Mouse (Mus musculus) liver, embryonic 16.5 days (tissue): ENCODE results near the gene Pcolce2. TPM values are rescaled to one million over a fixed set of nuclear protein-coding genes. Genes with fewer than 3 reads are reported as not detected.

Experiments
- ATAC-seq: fragments of 200-750 bp; cut with Nextera tagmentation; 2 replicates; pipeline ENCODE4 v1.8.0; 2017; ENCODE audit warnings: low read depth, mild to moderate bottlenecking, moderate number of reproducible peaks, moderate library complexity
- H3K27ac ChIP-seq: fragments of 300-500 bp; sonication (generic); 2 replicates; pipeline ENCODE4 v1.5.1; 2014; ENCODE audit warnings: mild to moderate bottlenecking, low read length
- H3K27me3 ChIP-seq: fragments of 300-500 bp; sonication (generic); 2 replicates; pipeline ENCODE4 v1.6.1; 2014; ENCODE audit warnings: low read depth, low read length, mixed read lengths; ENCODE audit not compliant: control insufficient read depth, insufficient read depth
- H3K36me3 ChIP-seq: fragments of 300-500 bp; sonication (generic); 2 replicates; pipeline ENCODE4 v1.6.1; 2014; ENCODE audit warnings: mild to moderate bottlenecking; ENCODE audit not compliant: control insufficient read depth, insufficient read depth
- H3K4me1 ChIP-seq: fragments of 300-500 bp; sonication (generic); 2 replicates; pipeline ENCODE4 v1.6.1; 2014; ENCODE audit warnings: low read depth, low read length, mixed read lengths; ENCODE audit not compliant: control insufficient read depth
- H3K4me2 ChIP-seq: fragments of 300-500 bp; sonication (generic); 2 replicates; pipeline ENCODE4 v1.6.1; 2014; ENCODE audit warnings: low read depth, low read length, mixed read lengths
- H3K4me3 ChIP-seq: fragments of 300-500 bp; sonication (generic); 2 replicates; pipeline ENCODE4 v1.5.1; 2014; ENCODE audit warnings: low read depth, mild to moderate bottlenecking, low read length
- H3K9ac ChIP-seq: fragments of 300-500 bp; sonication (generic); 2 replicates; pipeline ENCODE4 v1.6.1; 2014; ENCODE audit warnings: low read depth, low read length
- H3K9me3 ChIP-seq: fragments of 300-500 bp; sonication (generic); replicated peaks from 2 replicates; pipeline ENCODE4 v1.6.1; 2016; ENCODE audit warnings: low read length; ENCODE audit not compliant: control insufficient read depth
- WGBS: fragments of 180-500 bp; shearing (Covaris S2); extraction: QIAGEN DNeasy Blood & Tissue Kit; methylation state at CpG from one replicate; pipeline ENCODE4 v1.1.7; 2014; ENCODE audit not compliant: insufficient replicate concordance; 5-methylcytosine and 5-hydroxymethylcytosine counted together
- polyA plus RNA-seq: library from polyadenylated mRNA; unstranded; fragments of >200 nt; fragmentation: Nextera tagmentation; extraction: Ambion mirVana; gene quantifications from 2 replicates; pipeline ENCODE4 v1.2.1, GENCODE M21; 2015

Gene Pcolce2
- polyA plus RNA-seq, 1 experiment from 2014 or later: 7.0 TPM

DNA sequence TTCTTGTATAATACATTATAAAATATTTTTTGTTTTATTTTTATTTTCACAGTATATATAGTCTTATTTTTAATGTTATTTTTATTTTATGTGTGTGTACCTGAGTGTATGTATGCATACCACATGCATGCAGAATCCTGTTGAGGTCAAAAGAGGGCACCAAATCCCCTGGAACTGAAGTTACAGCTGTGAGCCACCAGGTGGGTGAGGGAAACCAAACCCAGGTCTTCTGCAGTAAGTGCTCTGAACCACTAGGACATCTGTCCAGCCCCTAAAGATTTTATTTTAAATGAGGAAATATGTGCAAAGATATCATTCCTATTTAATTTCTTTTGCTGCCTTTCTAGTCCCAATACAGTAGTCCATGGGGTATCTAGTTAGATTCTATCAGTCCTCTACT is 71.5 kb downstream of the Pcolce2 start:
- ATAC-seq: no peak
- no peak overlapping the region for H3K9ac ChIP-seq
- H3K9me3 ChIP-seq: no peaks in the 10 kb centered on the region
- no peaks in the 10 kb centered on the region for H3K4me1 ChIP-seq
- H3K4me2 ChIP-seq: no peak overlapping the region
- no peak overlapping the region for H3K27ac ChIP-seq
- no peak overlapping the region for H3K4me3 ChIP-seq
- H3K36me3 ChIP-seq: no peaks in the 10 kb centered on the region
- H3K27me3 ChIP-seq: no peaks in the 10 kb centered on the region

DNA sequence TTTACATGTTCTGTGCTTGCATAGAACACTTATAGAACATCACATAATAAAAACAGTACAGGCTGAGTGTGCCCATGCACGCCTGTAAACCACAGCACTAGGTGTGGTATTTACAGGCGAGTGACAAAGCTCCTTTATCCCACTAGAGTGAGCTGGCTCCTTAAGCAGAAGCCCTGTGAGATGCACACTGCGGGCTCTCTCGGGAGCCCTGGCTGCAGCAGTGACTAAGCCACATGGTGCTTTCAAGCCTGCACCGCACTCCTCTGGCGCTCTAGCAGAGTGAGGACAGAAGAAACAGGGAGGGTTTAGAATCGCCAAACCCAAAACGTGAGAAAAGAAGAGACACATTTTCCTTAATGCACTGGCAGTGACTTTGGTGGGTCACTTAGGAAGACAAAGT is 75.2 kb downstream of the Pcolce2 start:
- Histone ChIP-seq H3K4me2 (no peak overlapping the region), H3K9ac (no peak overlapping the region), H3K27me3 (no peaks in the 10 kb centered on the region), H3K27ac (no peak overlapping the region), H3K4me3 (no peak overlapping the region), H3K9me3 (no peaks in the 10 kb centered on the region), H3K4me1 (no peaks in the 10 kb centered on the region), H3K36me3 (no peaks in the 10 kb centered on the region)
- ATAC-seq: no peak
- 41% methylated on average over 8 of the region's 8 CpGs for WGBS

DNA sequence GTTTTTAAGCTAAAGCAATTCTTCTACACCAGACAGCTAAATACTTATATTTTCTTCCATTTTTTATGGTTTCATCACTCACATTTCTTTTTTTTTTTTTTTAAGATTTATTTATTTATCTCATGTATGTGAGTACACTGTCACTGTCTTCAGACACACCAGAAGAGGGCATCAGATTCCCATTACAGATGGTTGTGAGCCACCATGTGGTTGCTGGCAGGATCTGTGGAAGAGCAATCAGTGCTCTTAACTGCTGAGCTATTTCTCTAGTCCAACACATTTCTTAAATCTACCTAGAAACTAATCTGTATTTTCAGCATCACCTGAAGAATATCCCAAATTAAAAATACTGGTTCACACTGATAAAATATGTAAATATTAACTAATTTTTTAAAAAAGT is 98.8 kb downstream of the Pcolce2 start:
- no peaks in the 10 kb centered on the region for H3K4me1 ChIP-seq
- H3K9ac ChIP-seq: no peak overlapping the region
- H3K4me2 ChIP-seq: no peak overlapping the region
- H3K36me3 ChIP-seq: no peaks in the 10 kb centered on the region
- no peak for ATAC-seq
- H3K9me3 ChIP-seq: no peaks in the 10 kb centered on the region
- H3K27ac ChIP-seq: no peak overlapping the region
- no peaks in the 10 kb centered on the region for H3K27me3 ChIP-seq
- no peak overlapping the region for H3K4me3 ChIP-seq

DNA sequence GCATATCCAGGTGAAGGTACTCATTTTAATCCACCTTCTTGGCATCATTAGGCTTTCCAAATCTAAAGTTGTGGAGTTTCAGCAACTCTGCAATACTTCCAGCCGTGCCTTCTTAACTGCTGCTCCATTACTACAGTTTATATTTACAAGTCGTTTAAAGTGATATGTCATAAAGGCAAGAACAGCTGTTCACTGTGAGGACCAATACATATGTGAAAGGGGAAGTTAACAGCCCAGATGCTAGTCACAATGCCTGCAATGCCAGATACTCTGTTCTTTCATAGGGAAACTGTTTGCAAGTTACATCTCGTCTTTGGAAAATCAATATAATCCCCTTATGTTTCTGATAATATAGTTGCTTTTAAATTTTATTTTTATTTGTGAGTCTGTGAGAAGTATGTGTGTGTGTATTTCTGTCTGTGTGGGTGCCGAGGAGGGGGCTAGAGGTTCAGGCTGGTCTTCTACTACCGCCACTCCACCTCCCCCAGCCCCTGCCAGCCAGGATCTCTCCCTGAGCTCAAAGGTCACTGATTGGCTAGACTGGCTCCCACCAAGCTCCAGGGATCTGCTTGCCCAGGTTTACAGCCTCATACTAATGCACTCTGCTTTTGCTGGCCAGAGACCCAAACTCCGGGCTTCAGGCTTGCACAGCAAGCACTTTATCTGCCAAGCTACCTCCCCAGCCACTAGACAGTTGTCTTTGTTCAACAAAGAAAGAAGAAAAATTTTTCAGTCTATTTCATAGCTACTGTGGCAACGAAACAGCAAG is 107.6 kb downstream of the Pcolce2 start:
- H3K4me2 ChIP-seq: no peak overlapping the region
- no peak overlapping the region for H3K27ac ChIP-seq
- H3K9ac ChIP-seq: no peak overlapping the region
- no peaks in the 10 kb centered on the region for H3K9me3 ChIP-seq
- peaks cover 15% of the 10 kb centered on the region for H3K27me3 ChIP-seq
- H3K36me3 ChIP-seq: no peaks in the 10 kb centered on the region
- ATAC-seq: 0 out of 2 replicates have a peak, but pooled peaks have one; percentile 30
- H3K4me1 ChIP-seq: peaks cover under 1% of the 10 kb centered on the region
- 40% methylated on average over 7 of the region's 7 CpGs for WGBS
- H3K4me3 ChIP-seq: no peak overlapping the region

DNA sequence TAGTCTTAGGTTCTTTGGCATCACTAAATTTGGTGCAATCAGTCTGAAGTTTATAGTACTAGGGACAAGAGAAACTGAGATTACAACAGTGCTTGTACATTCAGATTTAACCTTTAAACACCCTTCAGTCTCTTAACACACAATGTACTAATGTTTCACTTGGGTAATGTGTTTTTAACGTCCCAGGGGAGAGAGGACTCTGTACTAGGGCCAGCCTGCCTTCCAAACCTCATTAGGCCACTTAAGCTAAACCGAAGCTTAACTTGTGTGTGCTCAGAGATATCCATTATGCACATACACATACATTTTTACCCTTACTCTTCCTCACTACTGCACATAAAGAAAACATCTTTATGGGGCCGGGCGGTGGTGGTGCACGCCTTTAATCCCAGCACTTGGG is 109.9 kb downstream of the Pcolce2 start:
- Histone ChIP-seq H3K27me3 (peaks cover 22% of the 10 kb centered on the region), H3K4me3 (no peak overlapping the region), H3K4me1 (peaks cover 2% of the 10 kb centered on the region), H3K4me2 (no peak overlapping the region), H3K9me3 (no peaks in the 10 kb centered on the region), H3K27ac (no peak overlapping the region), H3K9ac (no peak overlapping the region), H3K36me3 (no peaks in the 10 kb centered on the region)
- 64% methylated on average over 5 of the region's 5 CpGs for WGBS
- peak; percentile 52 for ATAC-seq

Other genes starting within 250 kb of the Pcolce2 start
- 0.25 and 0.28 TPM in 2 replicates for gene Chst2, start 230.9 kb upstream of the Pcolce2 start, polyA plus RNA-seq
- gene U2surp, start 125.6 kb upstream of the Pcolce2 start, polyA plus RNA-seq: 48.7 and 50.4 TPM in 2 replicates
- 5.8 and 6.7 TPM in 2 replicates for gene Paqr9, start 77.9 kb upstream of the Pcolce2 start, polyA plus RNA-seq
- gene Trpc1, start 112.8 kb downstream of the Pcolce2 start, polyA plus RNA-seq: 0.56 and 0.64 TPM in 2 replicates
- 16.2 and 19.2 TPM in 2 replicates for gene Pls1, start 207.7 kb downstream of the Pcolce2 start, polyA plus RNA-seq
- gene Atr, start 220.0 kb downstream of the Pcolce2 start, polyA plus RNA-seq: 3.3 and 3.9 TPM in 2 replicates